Mouse (Mus musculus) testis, adult 2 months (tissue): ENCODE data around the gene Timm23.

Source experiments
- CTCF ChIP-seq: fragments of 200-500 bp; IDR thresholded peaks from 2 replicates; pipeline ENCODE4 v1.5.1; 2012; ENCODE audit warnings: low read depth, mild to moderate bottlenecking, inconsistent platforms, low read length, moderate library complexity; ENCODE audit not compliant: control insufficient read depth, insufficient read depth, insufficient replicate concordance
- POLR2A ChIP-seq: fragments of 200-500 bp; IDR thresholded peaks from 2 replicates; pipeline ENCODE4 v1.6.1; 2012; ENCODE audit warnings: low read depth, mild to moderate bottlenecking, inconsistent platforms, low read length, moderate library complexity; ENCODE audit not compliant: control insufficient read depth

DNA sequence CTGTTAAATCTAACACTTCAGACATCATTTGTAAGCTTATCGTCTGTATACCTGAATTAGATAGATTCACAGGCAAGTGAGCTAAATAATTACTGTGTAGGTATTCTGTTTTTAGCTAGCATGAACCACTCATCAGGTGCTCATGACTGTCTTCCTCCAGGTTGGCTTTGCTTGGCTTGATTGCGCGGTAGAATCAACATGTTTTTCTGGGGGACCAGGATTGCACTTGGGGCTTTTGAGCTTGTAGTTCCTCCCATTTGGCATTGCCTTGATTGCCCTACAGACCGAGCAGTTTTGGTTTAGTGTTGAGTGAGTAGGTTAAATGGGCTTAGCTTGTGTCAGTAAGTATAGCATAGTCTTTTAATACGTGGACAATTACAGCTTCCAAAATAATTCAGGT, 39.5 kb downstream of the Timm23 start:
- TF ChIP-seq POLR2A (no peak), CTCF (no peak)
